Mouse (Mus musculus) central nervous system, embryonic 11.5 days (tissue): ENCODE results near the gene Capn15. TPM values are rescaled to one million over a fixed set of nuclear protein-coding genes. Genes with fewer than 3 reads are reported as not detected.

Experiments
- polyA plus RNA-seq: library from polyadenylated mRNA; depleted of rRNA; stranded (reverse); fragments of >200 nt; gene quantifications from 2 replicates; pipeline ENCODE4 v1.2.3, GENCODE M21; 2012; rRNA removed

Capn15 gene
- 30.1 and 36.6 TPM in 2 replicates for polyA plus RNA-seq

GRCm38 (mm10) chr17:25985306-25986294 is at the start of gene Capn15:
Capn15 (minus strand) TSS chr17:25985796.

GRCm38 (mm10) chr17:25951803-25952623 is 33.6 kb downstream of the Capn15 start, which contains the start of gene A930017K11Rik:
A930017K11Rik (minus strand) TSS chr17:25952565.

GRCm38 (mm10) chr17:25944366-25945163 is 41.0 kb downstream of the Capn15 start, which contains the start of the genes Pigq and Nhlrc4:
Pigq (minus strand) TSS chr17:25944936.
Nhlrc4 (minus strand) TSS chr17:25944961.

GRCm38 (mm10) chr17:25919144-25919785 is 66.3 kb downstream of the Capn15 start, which contains the start of gene Rab40c:
Rab40c (minus strand) TSS chr17:25919727.

Other genes starting within 250 kb of the Capn15 start
- gene Mslnl, start 249.8 kb downstream of the Capn15 start, polyA plus RNA-seq: 0.02 and 0.05 TPM in 2 replicates
- gene Msln, start 231.4 kb downstream of the Capn15 start, polyA plus RNA-seq: 0.12 and 0.66 TPM in 2 replicates
- gene Narfl, start 212.0 kb downstream of the Capn15 start, polyA plus RNA-seq: 16.3 and 21.2 TPM in 2 replicates
- gene Haghl, start 200.1 kb downstream of the Capn15 start, polyA plus RNA-seq: 111 and 132 TPM in 2 replicates
- 0.09 and 0.10 TPM in 2 replicates for gene Ccdc78, start 199.2 kb downstream of the Capn15 start, polyA plus RNA-seq
- gene Fam173a, start 192.9 kb downstream of the Capn15 start, polyA plus RNA-seq: 88.5 and 121 TPM in 2 replicates
- 0.35 TPM in 1 of 2 replicates, not detected in the other for gene AC134908.4, start 190.1 kb downstream of the Capn15 start, polyA plus RNA-seq
- 185 and 306 TPM in 2 replicates for gene Metrn, start 188.7 kb downstream of the Capn15 start, polyA plus RNA-seq
- 22.0 and 23.9 TPM in 2 replicates for gene Fbxl16, start 176.7 kb downstream of the Capn15 start, polyA plus RNA-seq
- 31.7 and 41.2 TPM in 2 replicates for gene Wdr24, start 162.2 kb downstream of the Capn15 start, polyA plus RNA-seq
- gene Jmjd8, start 156.9 kb downstream of the Capn15 start, polyA plus RNA-seq: 40.7 and 69.5 TPM in 2 replicates
- gene Stub1, start 152.4 kb downstream of the Capn15 start, polyA plus RNA-seq: 262 and 275 TPM in 2 replicates
- 10.0 and 12.2 TPM in 2 replicates for gene Rhbdl1, start 148.5 kb downstream of the Capn15 start, polyA plus RNA-seq
- gene Gm20683, start 144.0 kb downstream of the Capn15 start, polyA plus RNA-seq: 4.6 and 8.4 TPM in 2 replicates
- gene Rhot2, start 140.9 kb downstream of the Capn15 start, polyA plus RNA-seq: 83.1 and 93.9 TPM in 2 replicates
- gene Wdr90, start 124.3 kb downstream of the Capn15 start, polyA plus RNA-seq: 66.2 and 66.6 TPM in 2 replicates
- 7.2 and 8.3 TPM in 2 replicates for gene Mcrip2, start 117.0 kb downstream of the Capn15 start, polyA plus RNA-seq
- 62.4 and 68.5 TPM in 2 replicates for gene Mettl26, start 110.7 kb downstream of the Capn15 start, polyA plus RNA-seq
- 1.1 and 1.2 TPM in 2 replicates for gene Wfikkn1, start 104.9 kb downstream of the Capn15 start, polyA plus RNA-seq
- 37.2 and 44.0 TPM in 2 replicates for gene Rab40c, start 66.1 kb downstream of the Capn15 start, polyA plus RNA-seq
- gene Pigq, start 40.9 kb downstream of the Capn15 start, polyA plus RNA-seq: 78.0 and 105 TPM in 2 replicates
- gene Nhlrc4, start 40.8 kb downstream of the Capn15 start, polyA plus RNA-seq: 0.52 and 0.92 TPM in 2 replicates
- gene A930017K11Rik, start 33.2 kb downstream of the Capn15 start, polyA plus RNA-seq: 0.10 TPM in 2 replicates
- gene Rab11fip3, start 83.8 kb upstream of the Capn15 start, polyA plus RNA-seq: 49.1 and 66.0 TPM in 2 replicates
- 19.8 and 26.5 TPM in 2 replicates for gene Decr2, start 104.5 kb upstream of the Capn15 start, polyA plus RNA-seq
- gene Nme4, start 109.8 kb upstream of the Capn15 start, polyA plus RNA-seq: 77.4 and 109 TPM in 2 replicates
- 3.2 and 4.4 TPM in 2 replicates for gene Tmem8, start 127.5 kb upstream of the Capn15 start, polyA plus RNA-seq
- 110 and 143 TPM in 2 replicates for gene Mrpl28, start 137.7 kb upstream of the Capn15 start, polyA plus RNA-seq
- gene Axin1, start 152.9 kb upstream of the Capn15 start, polyA plus RNA-seq: 36.2 and 73.6 TPM in 2 replicates
- gene Pdia2, start 213.3 kb upstream of the Capn15 start, polyA plus RNA-seq: 1.3 and 3.9 TPM in 2 replicates
- 1.2 and 2.5 TPM in 2 replicates for gene Rgs11, start 217.2 kb upstream of the Capn15 start, polyA plus RNA-seq
- gene Arhgdig, start 222.0 kb upstream of the Capn15 start, polyA plus RNA-seq: 5.5 and 6.3 TPM in 2 replicates